ENCODE assay signal across 7 mouse cellular contexts in the genomic region with DNA sequence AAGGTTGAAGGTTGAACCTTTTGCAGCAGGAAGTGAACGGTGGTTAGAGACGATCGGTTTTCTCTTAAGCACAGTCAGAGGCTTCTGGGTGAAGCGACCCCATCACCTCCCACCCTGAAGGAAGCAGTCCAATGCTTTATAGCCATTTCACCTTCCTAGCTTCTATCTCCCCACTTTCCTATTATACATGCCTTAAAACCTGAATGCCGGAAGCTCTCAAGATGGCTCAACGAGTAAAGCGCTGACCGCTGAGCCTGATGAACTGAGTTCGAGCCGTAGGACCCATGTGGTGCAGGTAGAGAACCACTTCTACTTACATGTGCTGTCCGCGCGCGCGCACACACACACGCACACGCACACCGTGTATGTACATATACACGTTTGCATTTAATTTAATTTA. TPM values are rescaled to one million over a fixed set of nuclear protein-coding genes. Genes with fewer than 3 reads are reported as not detected.
A peak's percentile ranks its signal among the peaks of the same experiment; 100 is the strongest.
DNase-seq lines count a peak whose midpoint lies in the region; ATAC-seq and TF ChIP-seq lines count a peak whose summit lies in the region.

No protein-coding gene starts in this region.

- DNase-seq in CD4-positive, CD25-positive, alpha-beta regulatory T cell, adult 2 months (ENCODE audit: low read depth, low spot score), result peak; percentile 52
- DNase-seq in ovary, postnatal 14 days (ENCODE audit: low spot score), result no peak
- DNase-seq in cerebellum, adult 11-12 months, result no peak

- H3K27me3 ChIP-seq in ES-Bruce4 (ENCODE audit: control insufficient read depth, insufficient read depth, low read length, poor library complexity, severe bottlenecking), result no peaks in the 10 kb centered on the region

- H3K4me1 ChIP-seq in ES-Bruce4 (ENCODE audit: control insufficient read depth, insufficient read depth, low read length), result no peaks in the 10 kb centered on the region

- no peak overlapping the region for H3K9ac ChIP-seq in ES-Bruce4 (ENCODE audit: low read depth, poor library complexity, severe bottlenecking)

- TF ChIP-seq CTCF in ES-Bruce4 (IDR thresholded peaks at IDR 0.05; ENCODE audit: low read depth, low read length), result no peak

- no peaks in the 10 kb centered on the region for H3K36me3 ChIP-seq in ES-Bruce4 (ENCODE audit: control insufficient read depth, insufficient read depth, low read length, poor library complexity, severe bottlenecking)

- TF ChIP-seq EP300 in ES-Bruce4 (IDR thresholded peaks at IDR 0.05; ENCODE audit: insufficient read depth, low read depth, low read length), result no peak

- no peaks in the 10 kb centered on the region for H3K9me3 ChIP-seq in ES-Bruce4 (replicated peaks; ENCODE audit: control insufficient read depth, insufficient read depth, low read length, poor library complexity, severe bottlenecking)

- ATAC-seq in hematopoietic stem cell, adult 5-6 weeks (replicated peaks in 1 of 2; ENCODE audit: insufficient read depth in 1 of 2, low FRiP score in 2 of 2, low TSS enrichment in 1 of 2, low read depth in 1 of 2, poor library complexity in 2 of 2, severe bottlenecking in 2 of 2), result peak; percentile 28 to 68; a peak in 2 of 4 replicates
- ATAC-seq in megakaryocyte progenitor cell, adult 5-6 weeks (replicated peaks; ENCODE audit: poor library complexity), result peak; percentile 52; the same call in 1 of the 2 replicates
- ATAC-seq in erythroid progenitor cell, adult 5-6 weeks (replicated peaks; ENCODE audit: low FRiP score, poor library complexity, severe bottlenecking), result no peak

- H3K4me3 ChIP-seq in ES-Bruce4 (ENCODE audit: low read depth, low read length), result peak overlapping the region; percentile 6

- 0 out of 2 replicates have a peak overlapping the region, but pooled peaks have one; percentile 42 for H3K27ac ChIP-seq in ES-Bruce4 (ENCODE audit: insufficient read depth, low read length)

- TF ChIP-seq POLR2A in ES-Bruce4 (IDR thresholded peaks at IDR 0.05; ENCODE audit: insufficient read depth, low read length), result no peak

RNA-seq across cellular contexts. Expression of a gene that starts 35.4 kb away (rescaled TPM):
- polyA plus RNA-seq in ES-Bruce4 (2011; ENCODE audit: insufficient read depth, insufficient read length, low read depth, missing spikeins), result 35.4 and 40.9 TPM in 2 replicates
- 34.3 and 37.3 TPM in 2 replicates for total RNA-seq in hematopoietic stem cell, adult 5-6 weeks (2017)
- total RNA-seq in megakaryocyte progenitor cell, adult 5-6 weeks (2015), result 36.1 and 38.4 TPM in 2 replicates
- total RNA-seq in megakaryocyte progenitor cell, adult 5-6 weeks (2017), result 47.7 and 50.8 TPM in 2 replicates
- total RNA-seq in erythroid progenitor cell, adult 5-6 weeks (2015; ENCODE audit: low replicate concordance), result 13.0 and 20.5 TPM in 2 replicates
- 13.9 and 16.8 TPM in 2 replicates for total RNA-seq in erythroid progenitor cell, adult 5-6 weeks (2017; ENCODE audit: low replicate concordance)
